8 mouse cellular contexts compared by ENCODE assay signal in genomic region chr2:92529071-92529641, GRCm38 (mm10).
DNase-seq lines count a peak whose midpoint lies in the region; ATAC-seq and TF ChIP-seq lines count a peak whose summit lies in the region.

No protein-coding gene starts in this region.

- no peaks in the 10 kb centered on the region for H3K4me1 ChIP-seq in liver, embryonic 16.5 days (ENCODE audit: control insufficient read depth, low read depth, low read length)
- H3K4me1 ChIP-seq in olfactory bulb, adult 2 months (ENCODE audit: control insufficient read depth, insufficient read depth, low read length) = peaks cover 12% of the 10 kb centered on the region

- peak overlapping the region; percentile 51 for H3K4me2 ChIP-seq in liver, embryonic 16.5 days (ENCODE audit: low read depth, low read length)

- peak; percentile 39 for DNase-seq in WW6 (ENCODE audit: low read depth, low spot score)
- peak; percentile 90 to 94 for DNase-seq in cerebellum, postnatal 10 days
- DNase-seq in frontal cortex, postnatal 10 days (ENCODE audit: low spot score in 2 of 2) = peak; percentile 76 to 83
- DNase-seq in layer of hippocampus, adult 2 months (ENCODE audit: low spot score in 2 of 2) = peak; percentile 85 to 95
- peak; percentile 20 for DNase-seq in urinary bladder, postnatal 10 days (ENCODE audit: low spot score)

- TF ChIP-seq CTCF in layer of hippocampus, adult 2 months (conservative IDR thresholded peaks at IDR 0.05) = peak; percentile 34
- TF ChIP-seq CTCF in olfactory bulb, adult 2 months (IDR thresholded peaks at IDR 0.05; ENCODE audit: insufficient read depth, low read depth, low read length) = no peak

- no peaks in the 10 kb centered on the region; the same call in 1 of the 2 replicates for H3K27me3 ChIP-seq in liver, embryonic 16.5 days (ENCODE audit: control insufficient read depth, insufficient read depth, low read depth, low read length)

- peak; percentile 66 to 76 for ATAC-seq in hematopoietic stem cell, adult 5-6 weeks (replicated peaks in 1 of 2; ENCODE audit: insufficient read depth in 1 of 2, low FRiP score in 2 of 2, low TSS enrichment in 1 of 2, low read depth in 1 of 2, poor library complexity in 2 of 2, severe bottlenecking in 2 of 2)
- peak; percentile 76 for ATAC-seq in liver, embryonic 16.5 days (ENCODE audit: low read depth)

- H3K27ac ChIP-seq in layer of hippocampus, adult 2 months = peak overlapping the region; percentile 97
- H3K27ac ChIP-seq in liver, embryonic 16.5 days (ENCODE audit: low read length) = no peak overlapping the region
- peak overlapping the region; percentile 96 for H3K27ac ChIP-seq in olfactory bulb, adult 2 months (ENCODE audit: insufficient read depth, low read depth, low read length)

- TF ChIP-seq POLR2A in olfactory bulb, adult 2 months (IDR thresholded peaks at IDR 0.05; ENCODE audit: insufficient read depth, low read depth, low read length) = peak; percentile 87

- no peaks in the 10 kb centered on the region for H3K9me3 ChIP-seq in liver, embryonic 16.5 days (replicated peaks; ENCODE audit: control insufficient read depth, low read length)

- H3K36me3 ChIP-seq in liver, embryonic 16.5 days (ENCODE audit: control insufficient read depth, insufficient read depth) = no peaks in the 10 kb centered on the region

- 9% methylated on average over 24 of the region's 24 CpGs for WGBS in liver, embryonic 16.5 days (ENCODE audit: insufficient replicate concordance)
- 9% methylated on average over 24 of the region's 24 CpGs for WGBS in olfactory bulb, adult 2 months

- peak overlapping the region; percentile 69 for H3K4me3 ChIP-seq in layer of hippocampus, adult 2 months
- H3K4me3 ChIP-seq in liver, embryonic 16.5 days (ENCODE audit: low read depth, low read length) = peak overlapping the region; percentile 33
- peak overlapping the region; percentile 61 for H3K4me3 ChIP-seq in olfactory bulb, adult 2 months (ENCODE audit: insufficient read depth, low read depth, low read length)

- no peak overlapping the region for H3K9ac ChIP-seq in liver, embryonic 16.5 days (ENCODE audit: low read depth, low read length)

Comparison
In these comparisons a context has a peak if more than half of its experiments do, and no peak if none do; other contexts are left out.
1. DNase-seq: peak in every context shown above with its lines; median percentile 92 in cerebellum, postnatal 10 days; 90 in layer of hippocampus, adult 2 months; 80 in frontal cortex, postnatal 10 days; 39 in WW6; 20 in urinary bladder, postnatal 10 days.